Mouse (Mus musculus) erythroblast, embryonic 14.5 days (primary cell): Measurements from ENCODE around the gene Gm29133. TPM values are rescaled to one million over a fixed set of nuclear protein-coding genes. Genes with fewer than 3 reads are reported as not detected.

Experiments used
- H3K27me3 ChIP-seq: 2 replicates; pipeline ENCODE4 v1.6.1; 2012; ENCODE audit warnings: inconsistent platforms; ENCODE audit not compliant: control insufficient read depth
- H3K36me3 ChIP-seq: 2 replicates; pipeline ENCODE4 v1.6.1; 2012; ENCODE audit warnings: mild to moderate bottlenecking, inconsistent platforms; ENCODE audit not compliant: control insufficient read depth
- H3K4me1 ChIP-seq: 2 replicates; pipeline ENCODE4 v1.6.1; 2012; ENCODE audit warnings: inconsistent platforms; ENCODE audit not compliant: control insufficient read depth
- H3K4me3 ChIP-seq: replicated peaks from 2 replicates; pipeline ENCODE3; 2012; ENCODE audit warnings: moderate library complexity, mild to moderate bottlenecking, inconsistent platforms
- H3K9me3 ChIP-seq: 2 replicates; pipeline ENCODE4 v1.6.1; 2012; ENCODE audit warnings: low read length, inconsistent platforms, mixed read lengths; ENCODE audit not compliant: control insufficient read depth
- GATA1 ChIP-seq: IDR thresholded peaks from 2 replicates; pipeline ENCODE4 v1.6.1; 2012; ENCODE audit warnings: low read length, inconsistent platforms, mixed read lengths
- TAL1 ChIP-seq: IDR thresholded peaks from 3 replicates; pipeline ENCODE4 v1.6.1; 2012; ENCODE audit warnings: low read length, inconsistent platforms, mixed read lengths
- polyA plus RNA-seq: library from polyadenylated mRNA; stranded (reverse); fragments of >175 nt; gene quantifications from 2 replicates; pipeline ENCODE4 v1.2.3, GENCODE M21; 2012

Gene Gm29133
- polyA plus RNA-seq = not detected in 2 replicates

DNA sequence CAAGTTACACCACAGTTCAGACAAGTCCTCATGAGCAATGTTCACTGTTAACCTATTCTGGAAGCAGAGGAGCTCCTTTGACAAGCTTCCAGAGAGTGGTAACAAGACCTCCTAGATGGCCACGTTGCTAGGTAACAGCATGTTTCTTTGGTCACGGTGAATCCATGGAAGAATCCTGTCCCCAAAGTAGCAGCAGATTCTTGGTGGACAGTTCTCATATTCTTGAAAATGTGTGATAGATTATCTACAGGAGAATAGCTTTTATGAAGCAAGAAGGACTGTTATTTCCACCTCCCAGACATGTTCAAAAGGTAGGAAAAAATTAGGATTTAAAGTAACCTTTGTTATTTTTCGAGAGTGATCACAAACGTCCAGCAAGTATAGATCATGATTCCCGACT, at the start of gene Gm29133:
Gene Gm29133, plus strand, starts transcription at position 301 of the 400 bp plus-strand sequence.
- TF ChIP-seq TAL1 (no peak), GATA1 (no peak)
- H3K36me3 ChIP-seq = no peaks in the 10 kb centered on the region
- H3K4me3 ChIP-seq = no peak within 1 kb of the TSS
- no peaks in the 10 kb centered on the region for H3K27me3 ChIP-seq
- no peaks in the 10 kb centered on the region for H3K4me1 ChIP-seq
- H3K9me3 ChIP-seq = no peaks in the 10 kb centered on the region

DNA sequence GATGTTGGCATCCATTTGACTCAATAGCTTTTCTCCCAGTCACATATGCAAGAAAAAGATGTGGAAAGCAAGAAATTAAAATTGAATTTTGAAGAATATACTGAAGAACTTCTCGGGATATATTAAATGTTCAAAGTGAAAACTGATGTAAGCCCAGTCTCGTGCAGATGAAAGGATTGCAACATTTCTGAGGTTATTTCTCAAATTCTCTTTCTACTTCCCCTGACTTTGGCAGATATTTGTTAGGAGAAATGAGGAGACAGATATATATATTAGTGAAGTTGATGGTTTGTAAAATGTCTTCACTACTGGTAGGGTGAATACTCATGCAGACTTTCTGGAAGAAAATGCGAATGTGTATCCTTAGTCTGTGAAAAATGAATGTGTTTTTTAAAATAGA, 48.9 kb upstream of the Gm29133 start:
- H3K36me3 ChIP-seq = no peaks in the 10 kb centered on the region
- H3K4me3 ChIP-seq = no peak overlapping the region
- no peak for TF ChIP-seq GATA1
- TF ChIP-seq TAL1 = no peak
- no peaks in the 10 kb centered on the region for H3K9me3 ChIP-seq
- H3K4me1 ChIP-seq = no peaks in the 10 kb centered on the region
- H3K27me3 ChIP-seq = no peaks in the 10 kb centered on the region

DNA sequence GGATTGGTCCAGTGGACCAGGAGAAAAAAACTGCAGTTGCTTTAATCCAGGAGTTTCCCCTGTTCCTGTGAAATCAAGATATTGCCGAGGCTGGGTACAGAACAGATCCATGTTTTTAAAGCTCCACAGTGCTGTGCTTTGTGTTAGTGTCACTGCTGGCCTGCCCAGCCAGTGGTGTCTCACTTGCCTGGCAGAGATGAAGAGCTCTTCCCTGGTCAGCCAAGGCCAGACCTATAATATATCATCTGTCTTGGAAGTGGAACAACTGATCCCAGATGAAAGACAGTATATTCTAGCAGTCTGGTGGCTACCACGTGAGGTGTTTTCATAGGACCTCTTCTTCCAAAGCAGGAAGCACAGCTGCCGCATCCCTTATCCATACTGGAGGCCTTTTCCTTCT, 46.7 kb upstream of the Gm29133 start:
- Histone ChIP-seq H3K4me1 (no peaks in the 10 kb centered on the region), H3K9me3 (no peaks in the 10 kb centered on the region), H3K4me3 (no peak overlapping the region), H3K27me3 (no peaks in the 10 kb centered on the region), H3K36me3 (no peaks in the 10 kb centered on the region)
- no peak for TF ChIP-seq GATA1

DNA sequence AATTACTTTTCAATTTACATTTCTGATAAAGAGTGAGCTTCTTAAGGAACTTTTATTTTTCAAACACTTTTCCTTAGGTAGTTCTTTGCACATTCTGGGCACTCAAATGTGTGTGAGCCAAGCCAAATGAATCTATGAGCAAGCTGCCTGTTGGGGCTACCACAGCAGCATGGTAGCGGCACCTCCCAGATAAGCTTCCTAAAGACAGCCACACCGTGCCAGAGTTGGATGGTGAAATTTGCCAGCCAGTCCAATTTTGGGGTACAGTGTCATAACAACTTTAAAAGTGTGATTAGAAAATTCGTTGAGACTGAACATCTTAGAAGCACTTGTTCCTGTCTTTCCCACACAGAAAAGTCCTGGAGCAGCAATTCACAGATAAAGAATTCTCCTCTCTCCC, 41.5 kb upstream of the Gm29133 start:
- no peaks in the 10 kb centered on the region for H3K27me3 ChIP-seq
- no peaks in the 10 kb centered on the region for H3K36me3 ChIP-seq
- TF ChIP-seq TAL1 (no peak), GATA1 (no peak)
- H3K4me3 ChIP-seq = no peak overlapping the region
- H3K4me1 ChIP-seq = no peaks in the 10 kb centered on the region
- H3K9me3 ChIP-seq = no peaks in the 10 kb centered on the region

DNA sequence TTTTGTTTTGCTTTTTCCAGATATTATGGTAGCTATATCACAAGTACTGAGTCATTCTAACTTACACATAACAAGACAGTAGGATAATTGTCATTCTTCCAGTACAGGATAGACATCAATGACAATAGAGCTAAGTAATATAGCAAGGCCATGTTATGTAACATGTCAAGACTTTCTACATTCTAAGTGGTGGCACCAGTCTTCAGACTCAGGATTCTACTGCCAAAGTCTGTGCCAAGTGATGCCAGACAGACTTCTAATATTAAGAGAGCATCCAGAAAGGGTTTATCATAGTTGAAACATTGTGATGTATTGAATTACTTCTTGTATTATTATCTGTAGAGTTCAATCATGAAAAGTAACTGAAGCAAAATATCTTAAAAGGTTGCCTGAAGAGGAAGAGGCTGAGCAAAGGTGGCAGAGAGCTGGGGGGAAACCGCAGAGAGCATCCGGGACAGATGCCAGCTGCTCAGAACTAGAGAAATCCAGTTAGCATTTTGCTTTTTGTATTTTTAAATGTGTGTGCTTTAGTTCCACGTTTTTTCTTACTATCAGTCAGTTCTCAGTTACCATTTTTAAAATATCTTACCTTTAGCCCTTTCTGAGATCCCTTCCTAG, 34.2 kb upstream of the Gm29133 start:
- no peaks in the 10 kb centered on the region for H3K36me3 ChIP-seq
- no peaks in the 10 kb centered on the region for H3K27me3 ChIP-seq
- TF ChIP-seq GATA1 = no peak
- TF ChIP-seq TAL1 = no peak
- no peaks in the 10 kb centered on the region for H3K4me1 ChIP-seq
- H3K4me3 ChIP-seq = no peak overlapping the region
- no peaks in the 10 kb centered on the region for H3K9me3 ChIP-seq

DNA sequence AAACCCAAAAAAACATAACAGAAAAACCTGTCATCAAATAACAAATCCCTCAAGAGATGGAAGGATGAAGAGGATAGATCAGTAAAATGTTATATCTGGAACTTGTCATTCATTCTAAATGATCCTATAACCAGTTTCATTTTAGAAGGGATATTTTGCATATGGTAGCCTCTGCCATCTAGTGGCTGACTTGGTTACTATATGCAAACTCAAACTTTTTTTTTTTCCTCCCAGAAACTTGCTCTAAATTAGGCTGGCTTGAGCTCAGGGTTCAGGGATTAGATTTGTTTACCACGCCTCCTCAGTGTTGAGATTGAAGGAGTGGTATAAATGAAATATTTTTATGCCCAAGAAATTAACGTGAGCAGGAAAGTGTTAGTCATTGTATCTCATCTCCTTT, 27.3 kb upstream of the Gm29133 start:
- Histone ChIP-seq H3K4me3 (no peak overlapping the region), H3K9me3 (no peaks in the 10 kb centered on the region), H3K36me3 (no peaks in the 10 kb centered on the region), H3K27me3 (no peaks in the 10 kb centered on the region), H3K4me1 (no peaks in the 10 kb centered on the region)
- no peak for TF ChIP-seq TAL1
- no peak for TF ChIP-seq GATA1

DNA sequence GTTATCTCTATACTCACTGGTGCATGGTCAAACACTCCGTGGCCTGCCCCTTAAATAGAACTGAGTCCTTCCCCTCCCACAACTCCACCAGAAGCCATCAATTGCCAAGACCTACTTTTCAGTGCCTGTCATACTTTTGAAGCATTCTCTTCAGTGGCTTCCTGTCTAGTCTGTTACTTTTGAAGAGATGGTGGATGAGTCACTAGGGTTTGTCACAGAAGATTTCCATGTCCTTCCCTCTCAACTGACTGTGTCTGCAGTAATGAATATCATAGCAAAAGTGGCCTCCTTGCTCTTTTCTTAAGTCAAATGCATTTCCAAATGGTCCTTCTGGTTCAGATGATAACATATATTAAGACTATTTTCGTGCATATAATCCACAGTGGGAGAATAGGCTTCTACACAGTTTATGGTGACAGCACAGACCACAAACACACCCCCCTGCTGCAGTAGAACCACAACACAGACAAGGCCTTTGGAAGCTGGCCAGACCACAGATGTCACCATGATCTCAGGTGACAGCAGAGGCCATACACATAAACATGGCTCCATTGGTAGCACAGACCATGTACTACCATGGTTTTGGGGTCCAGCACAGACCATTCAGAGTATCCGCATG, 16.9 kb upstream of the Gm29133 start:
- H3K9me3 ChIP-seq = no peaks in the 10 kb centered on the region
- no peaks in the 10 kb centered on the region for H3K4me1 ChIP-seq
- no peaks in the 10 kb centered on the region for H3K27me3 ChIP-seq
- no peaks in the 10 kb centered on the region for H3K36me3 ChIP-seq
- TF ChIP-seq TAL1 (no peak), GATA1 (no peak)
- H3K4me3 ChIP-seq = no peak overlapping the region

DNA sequence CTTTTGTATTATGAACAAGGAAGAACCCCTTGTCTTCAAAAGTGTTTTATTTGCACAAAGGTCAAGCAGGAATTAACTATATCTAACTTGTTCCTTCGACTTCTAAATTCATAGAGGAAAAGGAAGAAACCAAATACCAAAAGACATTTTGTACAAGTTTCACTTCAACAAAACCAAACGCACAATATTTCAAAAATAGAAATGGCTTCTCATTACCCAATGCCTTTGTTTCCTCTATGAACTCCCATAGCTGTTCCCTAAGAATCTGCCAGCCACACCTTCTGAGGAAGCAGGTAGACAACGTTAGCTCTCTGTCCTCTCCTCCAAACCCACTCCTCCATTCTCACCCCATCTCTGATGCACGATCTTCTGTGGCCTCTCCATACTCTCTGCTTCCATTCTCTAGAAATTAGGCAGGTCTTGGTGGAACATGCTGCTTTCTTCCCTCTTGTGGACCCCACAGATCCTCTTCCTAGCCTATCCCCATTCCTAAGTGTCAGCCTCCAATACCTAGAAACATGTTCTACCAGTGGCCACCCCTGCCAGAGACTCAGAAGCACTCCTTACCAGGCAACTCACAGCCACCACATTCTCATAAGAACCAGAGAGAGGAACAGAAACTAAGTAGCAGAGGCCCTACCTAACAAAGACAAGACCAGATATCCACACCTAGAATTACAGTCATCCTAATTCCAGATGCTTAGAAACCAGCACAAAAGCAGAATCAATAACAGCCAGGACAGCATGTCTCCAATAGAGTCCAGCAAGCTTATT, 4.1 kb upstream of the Gm29133 start:
- no peaks in the 10 kb centered on the region for H3K9me3 ChIP-seq

DNA sequence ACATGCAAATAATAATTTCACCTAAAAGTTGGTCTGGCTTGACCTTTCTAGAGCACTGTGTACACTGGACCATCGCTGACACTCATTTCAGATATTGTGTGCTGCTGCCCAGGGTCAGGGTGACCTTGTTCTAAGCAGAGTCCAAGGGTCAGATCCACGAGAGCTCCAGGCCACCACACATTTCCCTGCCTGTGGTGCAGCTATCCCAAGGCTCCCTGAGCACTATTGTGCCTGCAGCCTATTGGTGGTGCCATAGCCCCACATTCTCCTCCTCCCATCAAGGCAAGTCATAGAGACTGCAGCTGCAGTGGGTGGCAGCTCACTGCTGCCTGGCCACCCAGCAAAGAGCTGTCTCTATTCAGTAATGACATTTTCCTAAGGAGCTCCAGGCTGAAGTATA, 2.7 kb upstream of the Gm29133 start:
- Histone ChIP-seq H3K4me3 (no peak overlapping the region), H3K27me3 (no peaks in the 10 kb centered on the region), H3K4me1 (no peaks in the 10 kb centered on the region), H3K36me3 (no peaks in the 10 kb centered on the region), H3K9me3 (no peaks in the 10 kb centered on the region)
- TF ChIP-seq TAL1 (no peak), GATA1 (no peak)

More for the DNA sequence above, 4.1 kb upstream of the Gm29133 start:
- H3K4me1 ChIP-seq = no peaks in the 10 kb centered on the region
- no peak overlapping the region for H3K4me3 ChIP-seq
- H3K36me3 ChIP-seq = no peaks in the 10 kb centered on the region
- TF ChIP-seq GATA1 = no peak
- TF ChIP-seq TAL1 = no peak
- H3K27me3 ChIP-seq = no peaks in the 10 kb centered on the region
